Mouse (Mus musculus): ENCODE measurements around the gene Vopp1.

- no peak for TF ChIP-seq CTCF (IDR thresholded peaks at IDR 0.05; ENCODE audit: control insufficient read depth, insufficient read depth, low read length)
- TF ChIP-seq POLR2A (IDR thresholded peaks at IDR 0.05; ENCODE audit: borderline replicate concordance, control insufficient read depth, low read depth, low read length): peak; percentile 91
These were observed 122.0 kb downstream of the Vopp1 start for GRCm38 (mm10) chr6:57702743-57703499.

All from bone marrow, adult 2 months (tissue).